Mouse (Mus musculus) heart, embryonic 11.5 days (tissue): Measurements from ENCODE around the gene Yju2. TPM values are rescaled to one million over a fixed set of nuclear protein-coding genes. Genes with fewer than 3 reads are reported as not detected.
A peak's percentile ranks its signal among the peaks of the same experiment; 100 is the strongest.
"Not testable (repeated sequence)": the region's sequence is repeated elsewhere in the genome, so short reads cannot be mapped to it uniquely, and the experiment has no call there.

Experiments used
- ATAC-seq: fragments of 200-750 bp; cut with Nextera tagmentation; replicated peaks from 2 replicates; pipeline ENCODE4 v1.8.0; 2017; ENCODE audit warnings: moderate library complexity; ENCODE audit not compliant: insufficient number of reproducible peaks, low FRiP score, low TSS enrichment
- H3K27ac ChIP-seq: fragments of 300-500 bp; sonication (generic); 2 replicates; pipeline ENCODE4 v1.5.1; 2014; ENCODE audit warnings: mild to moderate bottlenecking, low read depth, low read length
- H3K27me3 ChIP-seq: fragments of 300-500 bp; sonication (generic); 2 replicates; pipeline ENCODE4 v1.6.1; 2014; ENCODE audit warnings: mild to moderate bottlenecking, low read length, mixed read lengths; ENCODE audit not compliant: control insufficient read depth, insufficient read depth
- H3K36me3 ChIP-seq: fragments of 300-500 bp; sonication (generic); 2 replicates; pipeline ENCODE4 v1.6.1; 2014; ENCODE audit warnings: mild to moderate bottlenecking, low read length, moderate library complexity, mixed read lengths; ENCODE audit not compliant: control insufficient read depth, insufficient read depth
- H3K4me1 ChIP-seq: fragments of 300-500 bp; sonication (generic); 2 replicates; pipeline ENCODE4 v1.6.1; 2014; ENCODE audit warnings: low read length; ENCODE audit not compliant: control insufficient read depth, insufficient read depth
- H3K4me2 ChIP-seq: fragments of 300-500 bp; sonication (generic); 2 replicates; pipeline ENCODE4 v1.6.1; 2014; ENCODE audit warnings: mild to moderate bottlenecking, moderate library complexity
- H3K4me3 ChIP-seq: fragments of 300-500 bp; sonication (generic); 2 replicates; pipeline ENCODE4 v1.5.1; 2014; ENCODE audit warnings: low read depth, low read length
- H3K9ac ChIP-seq: fragments of 300-500 bp; sonication (generic); 2 replicates; pipeline ENCODE4 v1.6.1; 2014; ENCODE audit warnings: mild to moderate bottlenecking, low read depth, low read length, moderate library complexity
- H3K9me3 ChIP-seq: fragments of 300-500 bp; sonication (generic); replicated peaks from 2 replicates; pipeline ENCODE4 v1.6.1; 2016; ENCODE audit warnings: low read length; ENCODE audit not compliant: control insufficient read depth
- WGBS: fragments of 180-500 bp; shearing (Covaris S2); extraction: QIAGEN DNeasy Blood & Tissue Kit; methylation state at CpG from one replicate; pipeline ENCODE4 v1.1.7; 2014; ENCODE audit not compliant: insufficient replicate concordance; 5-methylcytosine and 5-hydroxymethylcytosine counted together
- polyA plus RNA-seq: library from polyadenylated mRNA; unstranded; fragments of >200 nt; fragmentation: Nextera tagmentation; extraction: Ambion mirVana; gene quantifications from 2 replicates; pipeline ENCODE4 v1.2.1, GENCODE M21; 2014

Yju2 gene
- polyA plus RNA-seq, result 15.5 and 18.1 TPM in 2 replicates

- H3K27ac ChIP-seq, result peak within 1 kb of the TSS; percentile 93
- H3K4me2 ChIP-seq, result peak within 1 kb of the TSS; percentile 74
- under 1% methylated on average over 46 of the region's 46 CpGs for WGBS
- H3K27me3 ChIP-seq, result peaks cover 19% of the 10 kb centered on the region
- peak within 1 kb of the TSS; percentile 72 for H3K9ac ChIP-seq
- peak; percentile 89 for ATAC-seq
- H3K4me1 ChIP-seq, result peaks cover 13% of the 10 kb centered on the region
- H3K4me3 ChIP-seq, result peak within 1 kb of the TSS; percentile 58
- peaks cover 2% of the 10 kb centered on the region; the same call in 1 of the 2 replicates for H3K36me3 ChIP-seq
- H3K9me3 ChIP-seq, result no peaks in the 10 kb centered on the region
These were observed at the start of gene Yju2 for GRCm38 (mm10) chr17:55958918-55959728. Gene Yju2, plus strand, starts transcription at chr17:55959099.

DNA sequence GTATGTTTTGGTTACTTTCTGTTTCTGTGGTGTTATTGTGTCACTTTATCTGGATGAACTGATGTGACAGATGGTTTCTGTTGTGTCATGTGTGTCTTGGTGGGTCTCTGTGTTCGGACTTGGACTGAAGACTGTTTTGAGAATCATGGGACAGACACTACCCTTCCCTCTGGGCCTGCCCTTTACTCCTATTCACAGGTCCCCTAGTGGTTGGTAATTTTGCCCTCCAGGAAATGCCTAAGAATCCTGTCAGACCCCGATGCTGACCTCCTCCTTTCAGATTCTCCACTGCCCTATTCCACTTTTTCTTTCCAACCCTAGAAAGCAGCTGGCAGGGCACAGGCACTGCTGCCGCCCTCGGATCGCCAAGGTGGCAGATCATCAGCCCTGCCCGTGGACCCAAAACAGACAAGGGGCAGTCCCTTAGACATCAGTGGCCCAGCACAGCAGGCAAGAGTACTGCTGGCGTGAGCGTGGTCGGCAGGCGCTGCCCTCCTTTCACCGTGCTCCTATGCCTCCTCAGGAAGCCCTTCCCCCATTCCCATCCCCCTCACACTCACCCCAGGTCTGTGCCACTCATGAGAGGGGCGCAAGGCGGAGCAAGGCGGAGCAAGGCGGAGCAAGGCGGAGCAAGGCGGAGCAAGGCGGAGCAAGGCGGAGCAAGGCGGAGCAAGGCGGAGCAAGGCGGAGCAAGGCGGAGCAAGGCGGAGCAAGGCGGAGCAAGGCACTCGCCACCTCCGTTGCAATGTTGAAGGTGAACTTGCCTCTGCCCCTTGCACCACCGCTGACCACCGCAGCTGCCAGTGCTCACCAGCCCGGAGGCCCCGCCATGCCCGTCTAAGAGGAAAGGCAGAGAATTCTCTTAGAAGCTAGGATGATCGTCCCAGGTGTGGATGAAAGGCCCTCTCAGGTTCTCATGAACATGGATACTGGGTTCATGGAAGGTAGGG, 27.1 kb upstream of the Yju2 start:
- Histone ChIP-seq H3K9me3 (no peaks in the 10 kb centered on the region), H3K27me3 (no peaks in the 10 kb centered on the region), H3K27ac (peak overlapping the region; percentile 79), H3K36me3 (no peaks in the 10 kb centered on the region), H3K4me1 (no peaks in the 10 kb centered on the region), H3K4me3 (peak overlapping the region; percentile 73), H3K9ac (peak overlapping the region; percentile 82), H3K4me2 (peak overlapping the region; percentile 86)
- peak; percentile 91 for ATAC-seq
- 1% methylated on average over 33 of the region's 33 CpGs for WGBS

- H3K9ac ChIP-seq, result peak overlapping the region; percentile 59
- H3K4me3 ChIP-seq, result peak overlapping the region; percentile 73
- H3K36me3 ChIP-seq, result no peaks in the 10 kb centered on the region
- no peaks in the 10 kb centered on the region for H3K27me3 ChIP-seq
- H3K4me2 ChIP-seq, result peak overlapping the region; percentile 86
- 70% methylated on average over 2 of the region's 2 CpGs for WGBS
- no peak for ATAC-seq
- peak overlapping the region; percentile 62 for H3K27ac ChIP-seq
- peaks cover 3% of the 10 kb centered on the region; the same call in 1 of the 2 replicates for H3K9me3 ChIP-seq
- H3K4me1 ChIP-seq, result no peaks in the 10 kb centered on the region
These were observed 26.3 kb upstream of the Yju2 start for GRCm38 (mm10) chr17:55932635-55933034.

DNA sequence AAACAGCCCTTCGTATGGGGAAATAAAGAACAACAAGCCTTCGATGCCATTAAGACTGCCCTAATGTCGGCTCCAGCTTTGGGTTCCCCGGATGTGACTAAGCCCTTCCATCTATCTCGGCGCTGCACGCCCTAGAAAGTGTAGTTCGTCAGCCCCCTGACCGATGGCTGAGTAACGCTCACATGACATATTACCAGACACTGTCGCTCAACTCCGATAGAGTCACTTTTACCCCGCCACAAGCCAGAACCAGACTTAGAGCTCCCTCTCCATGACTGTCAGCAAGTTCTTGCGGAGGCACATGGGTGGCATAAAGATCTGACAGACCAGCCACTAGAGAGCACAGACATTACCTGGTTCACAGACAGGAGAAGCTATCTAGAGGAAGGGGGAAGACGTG, 25.7 kb upstream of the Yju2 start:
- H3K27ac ChIP-seq, result peak overlapping the region; percentile 62; the same call in 1 of the 2 replicates
- peak overlapping the region; percentile 86 for H3K4me2 ChIP-seq
- WGBS, result 85% methylated on average over 15 of the region's 15 CpGs

DNA sequence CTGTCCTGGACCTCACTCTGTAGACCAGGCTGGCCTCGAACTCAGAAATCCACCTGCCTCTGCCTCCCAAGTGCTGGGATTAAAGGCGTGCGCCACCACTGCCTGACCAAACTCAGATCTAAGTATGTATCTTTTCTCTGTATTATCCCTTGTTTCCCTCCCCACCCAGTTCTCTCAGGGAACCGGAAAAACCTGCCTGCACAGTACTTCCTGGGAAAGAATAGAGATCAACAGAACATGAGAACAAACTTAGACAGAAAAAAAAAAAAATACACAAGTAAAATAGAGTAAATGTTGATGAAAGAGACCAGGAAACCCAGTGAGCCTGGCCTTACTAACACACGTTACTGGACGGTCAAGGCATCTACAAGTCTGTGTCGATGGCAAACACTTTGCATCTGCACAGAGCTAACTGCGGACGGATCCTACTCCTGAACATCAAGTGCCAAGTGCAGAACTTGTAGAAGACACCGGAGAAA, 14.5 kb upstream of the Yju2 start:
- H3K4me2 ChIP-seq, result peak overlapping the region; percentile 85
- not testable (repeated sequence) for H3K36me3 ChIP-seq, H3K27me3 ChIP-seq, H3K4me1 ChIP-seq, ATAC-seq, H3K9me3 ChIP-seq
- peak overlapping the region; percentile 51 for H3K4me3 ChIP-seq
- H3K9ac ChIP-seq, result 0 out of 2 replicates have a peak overlapping the region, but pooled peaks have one; percentile 49
- 32% methylated on average over 10 of the region's 10 CpGs for WGBS
- H3K27ac ChIP-seq, result peak overlapping the region; percentile 90

More for the DNA sequence above, 25.7 kb upstream of the Yju2 start:
- ATAC-seq, result no peak
- Histone ChIP-seq H3K4me1 (no peaks in the 10 kb centered on the region), H3K36me3 (peaks cover 2% of the 10 kb centered on the region; the same call in 1 of the 2 replicates), H3K27me3 (no peaks in the 10 kb centered on the region), H3K4me3 (peak overlapping the region; percentile 73), H3K9ac (no peak overlapping the region), H3K9me3 (peaks cover 3% of the 10 kb centered on the region; the same call in 1 of the 2 replicates)

DNA sequence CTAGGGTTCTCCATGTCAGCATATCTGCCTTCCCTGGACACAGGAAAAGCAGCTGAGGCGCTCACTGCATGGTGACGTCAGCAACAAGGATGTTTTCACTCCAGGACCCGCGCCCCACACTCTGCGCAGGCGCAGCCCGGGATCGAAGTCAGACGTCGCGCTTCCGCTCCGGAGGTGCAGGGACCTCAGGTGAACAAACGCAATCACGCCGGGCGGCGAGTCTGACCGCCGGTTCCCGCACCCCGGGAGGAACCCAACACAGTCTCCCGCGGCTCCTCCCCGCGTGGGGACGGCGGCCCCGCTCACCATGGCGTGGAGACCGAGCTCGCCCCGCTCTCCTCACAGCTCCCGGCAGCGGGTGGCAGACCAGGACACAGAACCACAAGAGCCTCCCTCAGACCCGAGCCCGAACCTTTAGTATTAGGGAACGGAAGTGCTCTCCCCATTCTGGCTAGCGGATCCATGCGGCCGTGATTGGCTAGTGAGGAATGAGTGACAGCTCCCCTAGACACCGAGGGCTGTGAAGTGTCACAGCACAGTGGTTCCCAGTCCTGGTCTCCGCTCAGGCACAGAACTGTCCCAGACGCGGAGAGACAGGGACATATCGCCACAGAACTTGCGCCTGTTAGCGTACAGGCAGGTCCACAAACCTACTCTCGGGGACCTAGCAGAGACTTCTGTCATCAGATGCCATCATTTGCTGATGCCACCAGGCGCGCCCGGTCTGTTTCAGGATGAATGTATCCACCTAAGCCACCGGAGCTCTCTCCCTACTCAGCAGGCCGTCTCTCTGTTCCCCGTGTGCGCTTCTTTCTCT, 13.8 kb upstream of the Yju2 start:
- peak overlapping the region; percentile 85 for H3K4me2 ChIP-seq
- not testable (repeated sequence) for H3K9me3 ChIP-seq, H3K36me3 ChIP-seq, H3K4me1 ChIP-seq, H3K27me3 ChIP-seq
- peak overlapping the region; percentile 51 for H3K4me3 ChIP-seq
- ATAC-seq, result peak; percentile 95
- H3K9ac ChIP-seq, result peak overlapping the region; percentile 78
- H3K27ac ChIP-seq, result peak overlapping the region; percentile 90
- under 1% methylated on average over 55 of the region's 56 CpGs for WGBS

DNA sequence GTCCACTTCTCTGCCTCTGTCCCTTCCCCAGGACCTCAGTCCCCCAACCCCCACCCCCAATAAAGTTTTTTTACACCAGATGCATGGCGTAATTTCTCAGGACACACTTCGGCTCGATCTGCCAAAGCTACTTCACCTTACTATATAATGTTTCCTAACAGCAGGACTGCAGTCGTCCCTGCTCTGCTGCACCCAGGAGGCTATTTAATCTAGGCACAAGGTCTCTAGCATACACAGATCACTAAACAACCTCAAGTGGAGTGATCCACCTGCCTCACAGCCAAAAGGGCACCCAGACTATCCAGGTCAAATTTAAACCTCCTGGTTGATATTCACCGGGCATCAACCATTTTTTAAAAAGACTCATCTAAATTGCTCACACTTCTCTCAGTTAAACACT, 13.2 kb upstream of the Yju2 start:
- 37% methylated on average over 5 of the region's 5 CpGs for WGBS
- peak overlapping the region; percentile 90 for H3K27ac ChIP-seq
- H3K4me2 ChIP-seq, result peak overlapping the region; percentile 85
- ATAC-seq, result no peak
- no peaks in the 10 kb centered on the region for H3K9me3 ChIP-seq
- H3K4me3 ChIP-seq, result peak overlapping the region; percentile 51
- H3K4me1 ChIP-seq, result no peaks in the 10 kb centered on the region
- no peaks in the 10 kb centered on the region for H3K27me3 ChIP-seq
- no peaks in the 10 kb centered on the region for H3K36me3 ChIP-seq
- peak overlapping the region; percentile 78 for H3K9ac ChIP-seq
